Mouse (Mus musculus) heart, embryonic 15.5 days (tissue): Measurements from ENCODE around the gene Uggt1. TPM values are rescaled to one million over a fixed set of nuclear protein-coding genes. Genes with fewer than 3 reads are reported as not detected.

Experiments
- ATAC-seq: fragments of 200-750 bp; cut with Nextera tagmentation; replicated peaks from 2 replicates; pipeline ENCODE4 v1.8.0; 2017; ENCODE audit warnings: low read depth, moderate TSS enrichment; ENCODE audit not compliant: insufficient number of reproducible peaks, insufficient read depth, low FRiP score
- H3K27ac ChIP-seq: fragments of 300-500 bp; sonication (generic); 2 replicates; pipeline ENCODE4 v1.5.1; 2015; ENCODE audit warnings: mild to moderate bottlenecking, inconsistent platforms
- H3K27me3 ChIP-seq: fragments of 300-500 bp; sonication (generic); 2 replicates; pipeline ENCODE4 v1.6.1; 2015; ENCODE audit warnings: inconsistent platforms
- H3K36me3 ChIP-seq: fragments of 300-500 bp; sonication (generic); 2 replicates; pipeline ENCODE4 v1.6.1; 2015; ENCODE audit warnings: mild to moderate bottlenecking, inconsistent platforms
- H3K4me1 ChIP-seq: fragments of 300-500 bp; sonication (generic); replicated peaks from 2 replicates; pipeline ENCODE4 v1.6.1; 2015; ENCODE audit warnings: inconsistent platforms
- H3K4me2 ChIP-seq: fragments of 300-500 bp; sonication (generic); 2 replicates; pipeline ENCODE4 v1.6.1; 2015; ENCODE audit warnings: inconsistent platforms, mild to moderate bottlenecking, moderate library complexity
- H3K4me3 ChIP-seq: fragments of 300-500 bp; sonication (generic); 2 replicates; pipeline ENCODE4 v1.5.1; 2015; ENCODE audit warnings: mild to moderate bottlenecking, inconsistent platforms
- H3K9ac ChIP-seq: fragments of 300-500 bp; sonication (generic); 2 replicates; pipeline ENCODE4 v1.6.1; 2015; ENCODE audit warnings: mild to moderate bottlenecking, inconsistent platforms
- H3K9me3 ChIP-seq: fragments of 300-500 bp; sonication (generic); replicated peaks from 2 replicates; pipeline ENCODE4 v1.6.1; 2016; ENCODE audit warnings: inconsistent platforms
- WGBS: fragments of 180-500 bp; shearing (Covaris S2); methylation state at CpG from one replicate; pipeline ENCODE4 v1.1.7; 2015; ENCODE audit warnings: mixed read lengths; 5-methylcytosine and 5-hydroxymethylcytosine counted together
- polyA plus RNA-seq: library from polyadenylated mRNA; unstranded; fragments of >200 nt; fragmentation: Nextera tagmentation; extraction: Ambion mirVana; gene quantifications from 2 replicates; pipeline ENCODE4 v1.2.1, GENCODE M21; 2015

Gene Uggt1
- polyA plus RNA-seq, result 26.7 and 40.0 TPM in 2 replicates

GRCm38 (mm10) chr1:36244058-36244827 is at the start of gene Uggt1:
TSS of gene Uggt1 (minus strand) at chr1:36244720.
- WGBS, result 3% methylated on average over 49 of the region's 49 CpGs
- peak; percentile 94 for ATAC-seq
- no peaks in the 10 kb centered on the region for H3K27me3 ChIP-seq
- H3K27ac ChIP-seq, result peak within 1 kb of the TSS; percentile 70
- peak within 1 kb of the TSS; percentile 81 for H3K4me3 ChIP-seq
- H3K4me2 ChIP-seq, result peak within 1 kb of the TSS; percentile 72
- H3K9ac ChIP-seq, result peak within 1 kb of the TSS; percentile 78
- no peaks in the 10 kb centered on the region for H3K36me3 ChIP-seq
- H3K9me3 ChIP-seq, result no peaks in the 10 kb centered on the region
- peaks cover 10% of the 10 kb centered on the region for H3K4me1 ChIP-seq

- no peaks in the 10 kb centered on the region for H3K4me1 ChIP-seq
- H3K9me3 ChIP-seq, result no peaks in the 10 kb centered on the region
- peaks cover 15% of the 10 kb centered on the region; the same call in 1 of the 2 replicates for H3K27me3 ChIP-seq
- no peak overlapping the region for H3K4me2 ChIP-seq
- no peak for ATAC-seq
- no peak overlapping the region for H3K9ac ChIP-seq
- H3K36me3 ChIP-seq, result no peaks in the 10 kb centered on the region
- H3K27ac ChIP-seq, result no peak overlapping the region
- no peak overlapping the region for H3K4me3 ChIP-seq
- whole genome bisulfite sequencing, result 86% methylated on average over 8 of the region's 8 CpGs
These were observed 49.0 kb upstream of the Uggt1 start for GRCm38 (mm10) chr1:36293470-36293869.

GRCm38 (mm10) chr1:36281849-36282248 is 37.3 kb upstream of the Uggt1 start:
- no peak overlapping the region for H3K4me3 ChIP-seq
- H3K27ac ChIP-seq, result no peak overlapping the region
- H3K36me3 ChIP-seq, result no peaks in the 10 kb centered on the region
- no peak for ATAC-seq
- no peak overlapping the region for H3K4me2 ChIP-seq
- H3K9me3 ChIP-seq, result no peaks in the 10 kb centered on the region
- no peaks in the 10 kb centered on the region for H3K27me3 ChIP-seq
- no peak overlapping the region for H3K9ac ChIP-seq
- no peaks in the 10 kb centered on the region for H3K4me1 ChIP-seq
- 81% methylated on average over 6 of the region's 6 CpGs for WGBS

- no peak overlapping the region for H3K27ac ChIP-seq
- no peaks in the 10 kb centered on the region for H3K36me3 ChIP-seq
- H3K27me3 ChIP-seq, result no peaks in the 10 kb centered on the region
- no peak for ATAC-seq
- no peaks in the 10 kb centered on the region for H3K4me1 ChIP-seq
- H3K4me2 ChIP-seq, result no peak overlapping the region
- H3K9me3 ChIP-seq, result no peaks in the 10 kb centered on the region
- no peak overlapping the region for H3K4me3 ChIP-seq
- WGBS, result 84% methylated on average over 3 of the region's 3 CpGs
- H3K9ac ChIP-seq, result no peak overlapping the region
These were observed 36.4 kb upstream of the Uggt1 start for GRCm38 (mm10) chr1:36280938-36281337.

GRCm38 (mm10) chr1:36279202-36279601 is 34.7 kb upstream of the Uggt1 start:
- Histone ChIP-seq H3K27me3 (no peaks in the 10 kb centered on the region), H3K4me1 (no peaks in the 10 kb centered on the region), H3K4me2 (no peak overlapping the region), H3K4me3 (no peak overlapping the region), H3K9me3 (no peaks in the 10 kb centered on the region), H3K9ac (no peak overlapping the region), H3K27ac (no peak overlapping the region), H3K36me3 (no peaks in the 10 kb centered on the region)
- ATAC-seq, result no peak
- WGBS, result 18% methylated on average over 3 of the region's 3 CpGs

GRCm38 (mm10) chr1:36277267-36278060 is 32.9 kb upstream of the Uggt1 start:
- H3K27me3 ChIP-seq, result no peaks in the 10 kb centered on the region
- peaks cover 13% of the 10 kb centered on the region for H3K4me1 ChIP-seq
- ATAC-seq, result no peak
- no peak overlapping the region for H3K27ac ChIP-seq
- no peaks in the 10 kb centered on the region for H3K9me3 ChIP-seq
- no peak overlapping the region for H3K9ac ChIP-seq
- no peaks in the 10 kb centered on the region for H3K36me3 ChIP-seq
- H3K4me2 ChIP-seq, result no peak overlapping the region
- WGBS, result 20% methylated on average over 7 of the region's 7 CpGs
- H3K4me3 ChIP-seq, result no peak overlapping the region

- no peak for ATAC-seq
- Histone ChIP-seq H3K4me1 (peaks cover 30% of the 10 kb centered on the region), H3K9me3 (no peaks in the 10 kb centered on the region), H3K4me3 (no peak overlapping the region), H3K9ac (no peak overlapping the region), H3K4me2 (no peak overlapping the region), H3K36me3 (no peaks in the 10 kb centered on the region), H3K27me3 (no peaks in the 10 kb centered on the region), H3K27ac (no peak overlapping the region)
- 70% methylated on average over 13 of the region's 13 CpGs for WGBS
These were observed 31.3 kb upstream of the Uggt1 start for GRCm38 (mm10) chr1:36275635-36276389.

GRCm38 (mm10) chr1:36274455-36274854 is 29.9 kb upstream of the Uggt1 start, which contains the start of gene Neurl3:
TSS of gene Neurl3 (minus strand) at chr1:36274679.
- H3K4me3 ChIP-seq, result peak within 1 kb of the TSS; percentile 20

GRCm38 (mm10) chr1:36273288-36273687 is 28.8 kb upstream of the Uggt1 start:
- H3K9ac ChIP-seq, result 0 out of 2 replicates have a peak overlapping the region, but pooled peaks have one; percentile 12
- H3K36me3 ChIP-seq, result no peaks in the 10 kb centered on the region
- H3K27me3 ChIP-seq, result peaks cover 9% of the 10 kb centered on the region
- H3K9me3 ChIP-seq, result no peaks in the 10 kb centered on the region
- peaks cover 44% of the 10 kb centered on the region for H3K4me1 ChIP-seq
- H3K4me2 ChIP-seq, result peak overlapping the region; percentile 53
- peak overlapping the region; percentile 20 for H3K4me3 ChIP-seq
- no peak for ATAC-seq
- WGBS, result 4% methylated on average over 9 of the region's 9 CpGs
- peak overlapping the region; percentile 71 for H3K27ac ChIP-seq

More at GRCm38 (mm10) chr1:36274455-36274854, 29.9 kb upstream of the Uggt1 start, which contains the start of gene Neurl3:
- peaks cover under 1% of the 10 kb centered on the region; the same call in 1 of the 2 replicates for H3K27me3 ChIP-seq
- H3K4me1 ChIP-seq, result peaks cover 38% of the 10 kb centered on the region
- peak within 1 kb of the TSS; percentile 53 for H3K4me2 ChIP-seq
- 83% methylated on average over 5 of the region's 5 CpGs for WGBS
- no peaks in the 10 kb centered on the region for H3K9me3 ChIP-seq
- 0 out of 2 replicates have a peak within 1 kb of the TSS, but pooled peaks have one; percentile 12 for H3K9ac ChIP-seq
- H3K36me3 ChIP-seq, result no peaks in the 10 kb centered on the region
- H3K27ac ChIP-seq, result peak within 1 kb of the TSS; percentile 71
- no peak for ATAC-seq

- Histone ChIP-seq H3K36me3 (no peaks in the 10 kb centered on the region), H3K4me1 (peaks cover 44% of the 10 kb centered on the region), H3K27me3 (peaks cover 9% of the 10 kb centered on the region), H3K4me3 (peak overlapping the region; percentile 20), H3K27ac (peak overlapping the region; percentile 71), H3K4me2 (peak overlapping the region; percentile 53), H3K9me3 (no peaks in the 10 kb centered on the region), H3K9ac (no peak overlapping the region)
- no peak for ATAC-seq
- WGBS, result 28% methylated on average over 5 of the region's 5 CpGs
These were observed 28.0 kb upstream of the Uggt1 start for GRCm38 (mm10) chr1:36272546-36272945.
